Mouse (Mus musculus) kidney, adult 2 months (tissue): ENCODE measurements at regions not wholly inside any gene's neighbourhood (a gene's known extent, or its start where the extent isn't known, plus 50 kb on each side); places are given as distances from the start of the nearest gene placed in this dataset.

ENCODE experiments used
- CTCF ChIP-seq: fragments of 200-500 bp; conservative IDR thresholded peaks from 2 replicates; pipeline ENCODE4 v1.5.1; 2011; ENCODE audit warnings: low read depth, mild to moderate bottlenecking, control low read depth, low read length, moderate library complexity, mixed read lengths; ENCODE audit not compliant: insufficient read depth, insufficient read length
- POLR2A ChIP-seq: fragments of 200-500 bp; IDR thresholded peaks from one replicate; pipeline ENCODE4 v1.6.1; 2011; ENCODE audit warnings: low read depth, low read length, control low read depth

DNA sequence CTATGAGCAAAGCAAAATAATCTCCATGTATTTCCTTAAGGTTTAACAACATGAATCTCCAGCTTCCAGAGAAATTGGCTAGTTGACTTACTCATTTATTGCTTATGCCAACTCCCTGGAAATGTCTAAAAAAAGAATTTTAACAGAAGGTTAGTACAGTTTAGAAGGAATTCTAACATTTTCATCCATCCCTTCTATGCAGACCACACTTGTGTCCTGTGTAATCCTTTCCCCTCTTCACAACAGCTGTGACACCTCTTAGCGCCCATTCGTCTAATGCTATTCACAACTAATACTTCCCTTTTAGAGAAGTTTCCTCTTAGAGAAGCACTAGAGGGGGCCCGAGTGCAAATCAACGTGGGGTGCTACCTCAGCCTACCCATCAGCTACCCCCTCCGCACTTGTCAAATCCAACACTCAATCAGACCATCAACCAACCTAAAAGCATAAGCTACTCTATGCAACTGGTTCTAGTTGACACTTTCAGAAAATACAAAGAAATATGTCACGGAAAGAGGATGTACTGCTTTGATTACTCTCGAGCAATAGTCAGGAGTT, 428.4 kb upstream of the Mef2c start:
- TF ChIP-seq CTCF: no peak
- TF ChIP-seq POLR2A: no peak
